Comparison of ENCODE assay signal across 8 mouse cellular contexts in the genomic region with DNA sequence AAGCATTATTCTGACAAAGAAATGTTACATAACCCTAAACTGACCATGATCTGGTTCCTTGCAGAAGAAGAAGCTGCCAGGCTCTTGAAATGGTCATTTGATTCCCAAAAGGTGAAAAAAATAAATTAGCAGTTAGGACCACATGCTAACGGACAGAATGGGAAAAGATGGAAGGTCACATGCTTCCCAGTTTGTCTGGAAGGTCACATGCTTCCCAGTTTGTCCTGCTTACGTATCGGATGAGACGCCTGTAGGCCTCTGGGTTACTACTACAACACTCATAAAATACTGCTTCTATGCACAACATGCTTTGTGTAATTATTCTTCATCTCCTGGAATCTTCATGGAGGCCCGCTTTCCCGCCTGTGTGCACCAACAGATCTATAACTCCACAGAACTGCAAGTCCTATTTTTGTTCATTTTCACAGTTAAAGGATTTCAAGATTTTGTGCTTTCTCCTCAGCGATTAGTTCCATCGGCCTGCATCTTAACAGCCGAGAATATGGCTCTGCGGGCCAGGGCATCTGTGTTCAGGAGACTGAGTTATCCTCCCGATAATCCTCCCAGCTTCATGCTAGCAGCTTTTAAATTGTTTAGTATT. TPM values are rescaled to one million over a fixed set of nuclear protein-coding genes. Genes with fewer than 3 reads are reported as not detected.
A peak's percentile ranks its signal among the peaks of the same experiment; 100 is the strongest.
DNase-seq lines count a peak whose midpoint lies in the region; ATAC-seq and TF ChIP-seq lines count a peak whose summit lies in the region.

No protein-coding gene starts in this region.

- DNase-seq in heart, adult 2 months = peak in 1 of 2 experiments; percentile 39
- DNase-seq in heart, postnatal 4 days = no peak
- no peak for DNase-seq in G1E (ENCODE audit: low spot score)
- DNase-seq in forebrain, embryonic 11.5 days (ENCODE audit: low spot score) = no peak
- peak; percentile 68 for DNase-seq in midbrain, embryonic 14.5 days
- DNase-seq in spleen, postnatal 4 days (ENCODE audit: low spot score in 2 of 2) = no peak

- 27% methylated on average over 11 of the region's 11 CpGs for WGBS in heart, adult 2 months
- WGBS in forebrain, embryonic 11.5 days = 41% methylated on average over 11 of the region's 11 CpGs
- 41% methylated on average over 11 of the region's 11 CpGs for WGBS in intestine, postnatal 0 days
- 19% methylated on average over 11 of the region's 11 CpGs for WGBS in midbrain, embryonic 14.5 days

- peak overlapping the region; percentile 71 for H3K9ac ChIP-seq in heart, adult 2 months (ENCODE audit: low read depth, low read length)
- peak overlapping the region; percentile 83 for H3K9ac ChIP-seq in forebrain, embryonic 11.5 days (ENCODE audit: low read length)
- H3K9ac ChIP-seq in intestine, postnatal 0 days (ENCODE audit: low read depth, low read length) = peak overlapping the region; percentile 61
- peak overlapping the region; percentile 79 for H3K9ac ChIP-seq in midbrain, embryonic 14.5 days (replicated peaks; ENCODE audit: low read length)

- H3K4me1 ChIP-seq in heart, adult 2 months (ENCODE audit: control insufficient read depth, insufficient read depth, low read length) = peaks cover 17% of the 10 kb centered on the region
- peaks cover 55% of the 10 kb centered on the region for H3K4me1 ChIP-seq in G1E (ENCODE audit: insufficient read depth, low read depth, low read length)
- peaks cover 24% of the 10 kb centered on the region; the same call in 1 of the 2 replicates for H3K4me1 ChIP-seq in forebrain, embryonic 11.5 days (replicated peaks; ENCODE audit: control insufficient read depth, insufficient read depth, low read length)
- peaks cover 6% of the 10 kb centered on the region; the same call in 1 of the 2 replicates for H3K4me1 ChIP-seq in intestine, postnatal 0 days (replicated peaks; ENCODE audit: control insufficient read depth, insufficient read depth, low read length)
- peaks cover 36% of the 10 kb centered on the region for H3K4me1 ChIP-seq in midbrain, embryonic 14.5 days (ENCODE audit: control insufficient read depth, insufficient read depth, low read length)

- no peak for ATAC-seq in G1E (ENCODE audit: extremely low read depth, insufficient number of reproducible peaks, low FRiP score, poor library complexity, severe bottlenecking)
- ATAC-seq in forebrain, embryonic 11.5 days (replicated peaks; ENCODE audit: low FRiP score) = no peak
- ATAC-seq in intestine, postnatal 0 days = no peak
- ATAC-seq in midbrain, embryonic 14.5 days (ENCODE audit: low FRiP score, low TSS enrichment) = no peak
- no peak for ATAC-seq in inflammation-experienced regulatory T-cells, adult 6 months

- peak overlapping the region; percentile 100 for H3K27ac ChIP-seq in heart, adult 2 months
- H3K27ac ChIP-seq in forebrain, embryonic 11.5 days (ENCODE audit: low read depth, low read length) = peak overlapping the region; percentile 95
- H3K27ac ChIP-seq in intestine, postnatal 0 days (ENCODE audit: low read depth, low read length) = peak overlapping the region; percentile 90
- peak overlapping the region; percentile 99 for H3K27ac ChIP-seq in midbrain, embryonic 14.5 days (replicated peaks; ENCODE audit: low read depth, low read length)

- H3K9me3 ChIP-seq in G1E (replicated peaks) = no peaks in the 10 kb centered on the region
- no peaks in the 10 kb centered on the region for H3K9me3 ChIP-seq in forebrain, embryonic 11.5 days (ENCODE audit: control insufficient read depth, low read length)
- H3K9me3 ChIP-seq in intestine, postnatal 0 days (ENCODE audit: control insufficient read depth) = no peaks in the 10 kb centered on the region
- no peaks in the 10 kb centered on the region for H3K9me3 ChIP-seq in midbrain, embryonic 14.5 days (ENCODE audit: control insufficient read depth, low read length)

- H3K79me2 ChIP-seq in heart, adult 2 months (replicated peaks; ENCODE audit: control insufficient read depth, insufficient read depth, low read length) = peaks cover 2% of the 10 kb centered on the region; the same call in 1 of the 2 replicates

- peak; percentile 48; the same call in 1 of the 2 replicates for TF ChIP-seq POLR2A in heart, adult 2 months (IDR thresholded peaks at IDR 0.05; ENCODE audit: insufficient read depth, low read depth, low read length)

- intact Hi-C loops in heart, adult 2 months (cut with DNase I) = loop anchor here (1.0 to 5.0 kb wide), 4 partner anchors 19 to 122 kb away; a partner anchor contains a TSS

- H3K4me3 ChIP-seq in heart, adult 2 months = peak overlapping the region; percentile 38
- peak overlapping the region; percentile 87; the same call in 1 of the 2 replicates for H3K4me3 ChIP-seq in G1E (ENCODE audit: low read depth, low read length)
- H3K4me3 ChIP-seq in forebrain, embryonic 11.5 days (ENCODE audit: low read depth, low read length) = peak overlapping the region; percentile 85
- peak overlapping the region; percentile 81 for H3K4me3 ChIP-seq in intestine, postnatal 0 days (ENCODE audit: low read depth, low read length)
- peak overlapping the region; percentile 78 for H3K4me3 ChIP-seq in midbrain, embryonic 14.5 days (replicated peaks; ENCODE audit: low read depth, low read length)

- TF ChIP-seq EP300 in heart, adult 2 months (IDR thresholded peaks at IDR 0.05; ENCODE audit: insufficient read depth, low read depth, low read length) = no peak

- no peak for TF ChIP-seq CTCF in heart, adult 2 months (IDR thresholded peaks at IDR 0.05)
- no peak for TF ChIP-seq CTCF in G1E (IDR thresholded peaks at IDR 0.05; ENCODE audit: low read depth, low read length)
- TF ChIP-seq CTCF in intestine, postnatal 0 days (IDR thresholded peaks at IDR 0.05; ENCODE audit: low read depth) = no peak

- no peaks in the 10 kb centered on the region for H3K27me3 ChIP-seq in heart, adult 2 months (ENCODE audit: control insufficient read depth, insufficient read depth, low read length)
- no peaks in the 10 kb centered on the region for H3K27me3 ChIP-seq in G1E (ENCODE audit: insufficient read depth, low read length)
- no peaks in the 10 kb centered on the region for H3K27me3 ChIP-seq in forebrain, embryonic 11.5 days (ENCODE audit: control insufficient read depth, insufficient read depth, low read length)
- H3K27me3 ChIP-seq in intestine, postnatal 0 days (replicated peaks; ENCODE audit: control insufficient read depth, insufficient read depth, low read length) = no peaks in the 10 kb centered on the region
- no peaks in the 10 kb centered on the region for H3K27me3 ChIP-seq in midbrain, embryonic 14.5 days (ENCODE audit: control insufficient read depth, insufficient read depth, low read length)

- H3K36me3 ChIP-seq in heart, adult 2 months (ENCODE audit: control insufficient read depth, insufficient read depth, low read length) = peaks cover 5% of the 10 kb centered on the region
- H3K36me3 ChIP-seq in G1E (replicated peaks) = peaks cover 19% of the 10 kb centered on the region
- no peaks in the 10 kb centered on the region for H3K36me3 ChIP-seq in forebrain, embryonic 11.5 days (ENCODE audit: control insufficient read depth, insufficient read depth, low read length)
- H3K36me3 ChIP-seq in intestine, postnatal 0 days (ENCODE audit: control insufficient read depth, insufficient read depth) = no peaks in the 10 kb centered on the region
- no peaks in the 10 kb centered on the region for H3K36me3 ChIP-seq in midbrain, embryonic 14.5 days (ENCODE audit: control insufficient read depth, insufficient read depth, low read length)

- H3K4me2 ChIP-seq in forebrain, embryonic 11.5 days (ENCODE audit: low read depth, low read length, severe bottlenecking) = peak overlapping the region; percentile 83
- peak overlapping the region; percentile 79 for H3K4me2 ChIP-seq in intestine, postnatal 0 days (replicated peaks; ENCODE audit: low read depth)
- H3K4me2 ChIP-seq in midbrain, embryonic 14.5 days (ENCODE audit: low read length) = peak overlapping the region; percentile 91

RNA-seq across cellular contexts. Expression of a gene that starts 1.1 kb away (rescaled TPM):
- total RNA-seq in heart, adult 2 months (2021) = 10 to 100 TPM; 11.7 to 12.1 TPM
- polyA plus RNA-seq in heart, adult 2 months (2012; rRNA removed) = 5.0 and 9.8 TPM in 2 replicates
- 10 to 100 TPM; 17.7 to 19.8 TPM for total RNA-seq in heart, postnatal 4 days (2021)
- 41.0 and 43.2 TPM in 2 replicates for total RNA-seq in G1E (2014; fragmentation: Nextera tagmentation)
- 52.6 and 72.2 TPM in 2 replicates for total RNA-seq in G1E (2017)
- 37.2 and 51.6 TPM in 2 replicates for polyA plus RNA-seq in G1E (2012)
- polyA plus RNA-seq in forebrain, embryonic 11.5 days (2014; fragmentation: Nextera tagmentation; extraction: Ambion mirVana) = 33.8 and 35.4 TPM in 2 replicates
- 13.3 and 16.7 TPM in 2 replicates for polyA plus RNA-seq in intestine, postnatal 0 days (2015; fragmentation: Nextera tagmentation; extraction: Ambion mirVana)
- 26.1 and 28.7 TPM in 2 replicates for polyA plus RNA-seq in midbrain, embryonic 14.5 days (2014; fragmentation: Nextera tagmentation; extraction: Ambion mirVana)
- polyA plus RNA-seq in inflammation-experienced regulatory T-cells, adult 6 months (2017; shearing (Covaris generic)) = 10 to 100 TPM; 33.8 to 42.9 (median 37.5) TPM

RNA-seq across cellular contexts. Expression of a gene that starts 36.1 kb away (rescaled TPM):
- 100 to 1,000 TPM; 405 to 430 TPM for total RNA-seq in heart, adult 2 months (2021)
- polyA plus RNA-seq in heart, adult 2 months (2012; rRNA removed) = 258 and 363 TPM in 2 replicates
- 1,000 to 10,000 TPM in 1 of 2 experiments, 100 to 1,000 TPM in 1; 959 to 1,008 TPM for total RNA-seq in heart, postnatal 4 days (2021)
- total RNA-seq in G1E (2014; fragmentation: Nextera tagmentation) (1,182 and 1,327 TPM in 2 replicates), G1E (2017) (2,511 and 3,138 TPM in 2 replicates)
- 1,136 and 1,527 TPM in 2 replicates for polyA plus RNA-seq in G1E (2012)
- 3,157 and 3,206 TPM in 2 replicates for polyA plus RNA-seq in forebrain, embryonic 11.5 days (2014; fragmentation: Nextera tagmentation; extraction: Ambion mirVana)
- 1,056 and 1,104 TPM in 2 replicates for polyA plus RNA-seq in intestine, postnatal 0 days (2015; fragmentation: Nextera tagmentation; extraction: Ambion mirVana)
- polyA plus RNA-seq in midbrain, embryonic 14.5 days (2014; fragmentation: Nextera tagmentation; extraction: Ambion mirVana) = 3,827 and 3,910 TPM in 2 replicates
- polyA plus RNA-seq in inflammation-experienced regulatory T-cells, adult 6 months (2017; shearing (Covaris generic)) = 100 to 1,000 TPM; 553 to 843 (median 762) TPM

RNA-seq across cellular contexts. Expression of a gene that starts 43.1 kb away (rescaled TPM):
- not detected for total RNA-seq in heart, adult 2 months (2021)
- polyA plus RNA-seq in heart, adult 2 months (2012; rRNA removed) = 0.08 and 0.15 TPM in 2 replicates
- total RNA-seq in heart, postnatal 4 days (2021) = not detected
- total RNA-seq in G1E (2014; fragmentation: Nextera tagmentation) (not detected in 2 replicates), G1E (2017) (0.06 and 0.11 TPM in 2 replicates)
- not detected in 2 replicates for polyA plus RNA-seq in G1E (2012)
- not detected in 2 replicates for polyA plus RNA-seq in forebrain, embryonic 11.5 days (2014; fragmentation: Nextera tagmentation; extraction: Ambion mirVana)
- not detected in 2 replicates for polyA plus RNA-seq in intestine, postnatal 0 days (2015; fragmentation: Nextera tagmentation; extraction: Ambion mirVana)
- 1.3 and 2.0 TPM in 2 replicates for polyA plus RNA-seq in midbrain, embryonic 14.5 days (2014; fragmentation: Nextera tagmentation; extraction: Ambion mirVana)
- not detected for polyA plus RNA-seq in inflammation-experienced regulatory T-cells, adult 6 months (2017; shearing (Covaris generic))

RNA-seq across cellular contexts. Expression of a gene that starts 54.3 kb away (rescaled TPM):
- total RNA-seq in heart, adult 2 months (2021) = 10 to 100 TPM; 10.3 to 12.4 TPM
- polyA plus RNA-seq in heart, adult 2 months (2012; rRNA removed) = 12.7 and 13.9 TPM in 2 replicates
- 10 to 100 TPM; 16.1 to 18.8 TPM for total RNA-seq in heart, postnatal 4 days (2021)
- total RNA-seq in G1E (2014; fragmentation: Nextera tagmentation) = 22.7 and 24.8 TPM in 2 replicates
- total RNA-seq in G1E (2017) = 23.2 and 26.4 TPM in 2 replicates
- polyA plus RNA-seq in G1E (2012) = 122 and 154 TPM in 2 replicates
- 111 and 121 TPM in 2 replicates for polyA plus RNA-seq in forebrain, embryonic 11.5 days (2014; fragmentation: Nextera tagmentation; extraction: Ambion mirVana)
- 24.5 and 26.3 TPM in 2 replicates for polyA plus RNA-seq in intestine, postnatal 0 days (2015; fragmentation: Nextera tagmentation; extraction: Ambion mirVana)
- 67.2 and 69.9 TPM in 2 replicates for polyA plus RNA-seq in midbrain, embryonic 14.5 days (2014; fragmentation: Nextera tagmentation; extraction: Ambion mirVana)
- 10 to 100 TPM; 39.9 to 46.0 (median 44.5) TPM for polyA plus RNA-seq in inflammation-experienced regulatory T-cells, adult 6 months (2017; shearing (Covaris generic))
